9 mouse cellular contexts compared by ENCODE assay signal in the genomic region with DNA sequence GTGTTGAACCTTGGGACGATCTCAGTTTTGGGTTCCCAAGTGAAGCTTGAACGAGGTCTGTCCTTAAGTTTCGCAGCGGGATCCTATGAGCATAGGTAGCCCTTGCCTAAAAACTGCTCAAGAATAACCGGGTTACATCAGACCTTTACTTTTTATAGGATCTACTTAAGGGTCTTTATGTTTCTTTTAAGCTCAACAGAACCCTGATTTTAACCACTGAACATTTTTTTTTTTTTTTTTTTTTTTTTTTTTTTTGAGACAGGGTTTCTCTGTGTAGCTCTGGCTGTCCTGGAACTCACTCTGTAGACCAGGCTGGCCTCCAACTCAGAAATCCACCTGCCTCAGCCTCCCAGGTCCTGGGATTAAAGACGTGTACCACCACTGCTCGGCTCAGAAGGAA. TPM values are rescaled to one million over a fixed set of nuclear protein-coding genes. Genes with fewer than 3 reads are reported as not detected.
DNase-seq lines count a peak whose midpoint lies in the region; ATAC-seq and TF ChIP-seq lines count a peak whose summit lies in the region.
"Not testable (repeated sequence)": the region's sequence is repeated elsewhere in the genome, so short reads cannot be mapped to it uniquely, and the experiment has no call there.
"Had no signal": no experiment of that assay in that cellular context is flagged by ENCODE, and none has a peak within 500 bp of the region (broad histone marks: within the 10 kb centered on the region; RNA-seq: fewer than 3 reads in every experiment).

No protein-coding gene starts in this region.

- intact Hi-C loops in gastrocnemius, adult 2 months (cut with DNase I): loop anchor here (10.0 kb wide), 1 partner anchor 429 kb away; the partner anchor contains the start of gene Cox6a2

- not testable (repeated sequence) for H3K9me3 ChIP-seq in ES-Bruce4 (replicated peaks; ENCODE audit: control insufficient read depth, insufficient read depth, low read length, poor library complexity, severe bottlenecking); embryonic facial prominence, embryonic 13.5 days; hindbrain, embryonic 13.5 days; kidney, postnatal 0 days (replicated peaks; ENCODE audit: low read length); liver, embryonic 14.5 days (ENCODE audit: control insufficient read depth, low read length); midbrain, embryonic 12.5 days

- peaks cover 16% of the 10 kb centered on the region for H3K36me3 ChIP-seq in ES-Bruce4 (ENCODE audit: control insufficient read depth, insufficient read depth, low read length, poor library complexity, severe bottlenecking)
- H3K36me3 ChIP-seq in embryonic facial prominence, embryonic 13.5 days: peaks cover 21% of the 10 kb centered on the region
- peaks cover 19% of the 10 kb centered on the region for H3K36me3 ChIP-seq in hindbrain, embryonic 13.5 days
- H3K36me3 ChIP-seq in kidney, postnatal 0 days (ENCODE audit: insufficient read depth, low read length): peaks cover 15% of the 10 kb centered on the region
- peaks cover 17% of the 10 kb centered on the region for H3K36me3 ChIP-seq in liver, embryonic 14.5 days (replicated peaks; ENCODE audit: control insufficient read depth, insufficient read depth, low read depth)
- peaks cover 25% of the 10 kb centered on the region for H3K36me3 ChIP-seq in midbrain, embryonic 12.5 days
- not testable (repeated sequence) for H3K36me3 ChIP-seq in small intestine, adult 2 months (ENCODE audit: control insufficient read depth, insufficient read depth, low read length)

- DNase-seq in gastrocnemius, adult 2 months; kidney, postnatal 0 days (ENCODE audit: low spot score); liver, embryonic 14.5 days (ENCODE audit: low read depth in 3 of 3, low spot score in 3 of 3): not testable (repeated sequence)

- not testable (repeated sequence) for H3K27me3 ChIP-seq in ES-Bruce4 (ENCODE audit: control insufficient read depth, insufficient read depth, low read length, poor library complexity, severe bottlenecking); embryonic facial prominence, embryonic 13.5 days; hindbrain, embryonic 13.5 days; kidney, postnatal 0 days (ENCODE audit: insufficient read depth, low read length); liver, embryonic 14.5 days (ENCODE audit: control insufficient read depth, insufficient read depth, low read length); midbrain, embryonic 12.5 days; small intestine, adult 2 months (ENCODE audit: control insufficient read depth, insufficient read depth, low read length)

- H3K27ac ChIP-seq in ES-Bruce4 (ENCODE audit: insufficient read depth, low read length): peak overlapping the region; percentile 92
- H3K27ac ChIP-seq in embryonic facial prominence, embryonic 13.5 days: peak overlapping the region; percentile 98
- H3K27ac ChIP-seq in gastrocnemius, adult 2 months: peak overlapping the region; percentile 100
- peak overlapping the region; percentile 98 for H3K27ac ChIP-seq in hindbrain, embryonic 13.5 days
- H3K27ac ChIP-seq in kidney, postnatal 0 days: peak overlapping the region; percentile 98; the same call in 1 of the 2 replicates
- 0 out of 2 replicates have a peak overlapping the region, but pooled peaks have one; percentile 76 for H3K27ac ChIP-seq in liver, embryonic 14.5 days
- peak overlapping the region; percentile 97 for H3K27ac ChIP-seq in midbrain, embryonic 12.5 days (replicated peaks)
- H3K27ac ChIP-seq in small intestine, adult 2 months (ENCODE audit: insufficient read depth, low read depth, low read length): not testable (repeated sequence)

- H3K4me2 ChIP-seq in embryonic facial prominence, embryonic 13.5 days: peak overlapping the region; percentile 89
- peak overlapping the region; percentile 82 for H3K4me2 ChIP-seq in hindbrain, embryonic 13.5 days
- H3K4me2 ChIP-seq in kidney, postnatal 0 days (ENCODE audit: low read length): peak overlapping the region; percentile 84
- H3K4me2 ChIP-seq in liver, embryonic 14.5 days (ENCODE audit: low read depth): peak overlapping the region; percentile 92
- peak overlapping the region; percentile 80 for H3K4me2 ChIP-seq in midbrain, embryonic 12.5 days (replicated peaks)

- H3K4me1 ChIP-seq in ES-Bruce4 (ENCODE audit: control insufficient read depth, insufficient read depth, low read length); kidney, postnatal 0 days (replicated peaks; ENCODE audit: insufficient read depth, low read length); small intestine, adult 2 months (ENCODE audit: control insufficient read depth, insufficient read depth, insufficient read length, low read length): not testable (repeated sequence)
- peaks cover 27% of the 10 kb centered on the region for H3K4me1 ChIP-seq in embryonic facial prominence, embryonic 13.5 days
- H3K4me1 ChIP-seq in hindbrain, embryonic 13.5 days (replicated peaks): peaks cover 21% of the 10 kb centered on the region
- peaks cover 11 to 23% of the 10 kb centered on the region in 2 experiments for H3K4me1 ChIP-seq in liver, embryonic 14.5 days (replicated peaks; ENCODE audit: control insufficient read depth in 2 of 2, insufficient read depth in 2 of 2, low read length in 1 of 2)
- peaks cover 19% of the 10 kb centered on the region for H3K4me1 ChIP-seq in midbrain, embryonic 12.5 days

- not testable (repeated sequence) for TF ChIP-seq POLR2A in ES-Bruce4 (IDR thresholded peaks at IDR 0.05; ENCODE audit: insufficient read depth, low read length); small intestine, adult 2 months (IDR thresholded peaks at IDR 0.05; ENCODE audit: low read depth, low read length)

- peak overlapping the region; percentile 96 for H3K9ac ChIP-seq in ES-Bruce4 (ENCODE audit: low read depth, poor library complexity, severe bottlenecking)
- H3K9ac ChIP-seq in embryonic facial prominence, embryonic 13.5 days: peak overlapping the region; percentile 92
- peak overlapping the region; percentile 91 for H3K9ac ChIP-seq in hindbrain, embryonic 13.5 days
- peak overlapping the region; percentile 94; the same call in 1 of the 2 replicates for H3K9ac ChIP-seq in kidney, postnatal 0 days (ENCODE audit: low read depth, low read length)
- peak overlapping the region; percentile 94 for H3K9ac ChIP-seq in liver, embryonic 14.5 days (replicated peaks)
- peak overlapping the region; percentile 95 for H3K9ac ChIP-seq in midbrain, embryonic 12.5 days (replicated peaks)

- H3K4me3 ChIP-seq in ES-Bruce4 (ENCODE audit: low read depth, low read length): peak overlapping the region; percentile 87
- H3K4me3 ChIP-seq in embryonic facial prominence, embryonic 13.5 days: peak overlapping the region; percentile 80
- peak overlapping the region; percentile 83 for H3K4me3 ChIP-seq in gastrocnemius, adult 2 months
- peak overlapping the region; percentile 84 for H3K4me3 ChIP-seq in hindbrain, embryonic 13.5 days
- peak overlapping the region; percentile 90 for H3K4me3 ChIP-seq in kidney, postnatal 0 days (replicated peaks; ENCODE audit: low read depth, low read length)
- H3K4me3 ChIP-seq in liver, embryonic 14.5 days (ENCODE audit: insufficient read depth in 1 of 2, low read depth in 2 of 2, low read length in 2 of 2): peak overlapping the region; percentile 79 to 99
- peak overlapping the region; percentile 99 for H3K4me3 ChIP-seq in midbrain, embryonic 12.5 days
- H3K4me3 ChIP-seq in small intestine, adult 2 months (ENCODE audit: low read depth, low read length): peak overlapping the region; percentile 97; the same call in 1 of the 2 replicates

- not testable (repeated sequence) for TF ChIP-seq EP300 in ES-Bruce4 (IDR thresholded peaks at IDR 0.05; ENCODE audit: insufficient read depth, low read depth, low read length); liver, embryonic 14.5 days (IDR thresholded peaks at IDR 0.05; ENCODE audit: low read depth)

- ATAC-seq in embryonic facial prominence, embryonic 13.5 days (ENCODE audit: insufficient number of reproducible peaks, insufficient read depth, low FRiP score, low TSS enrichment, low read depth); hindbrain, embryonic 13.5 days (ENCODE audit: low FRiP score); kidney, postnatal 0 days (replicated peaks; ENCODE audit: low FRiP score, low read depth); liver, embryonic 14.5 days (ENCODE audit: insufficient read depth); midbrain, embryonic 12.5 days (ENCODE audit: low FRiP score, low read depth): not testable (repeated sequence)

- TF ChIP-seq CTCF in ES-Bruce4 (IDR thresholded peaks at IDR 0.05; ENCODE audit: low read depth, low read length); gastrocnemius, adult 2 months (IDR thresholded peaks at IDR 0.05); kidney, postnatal 0 days (IDR thresholded peaks at IDR 0.05; ENCODE audit: low read depth); liver, embryonic 14.5 days (IDR thresholded peaks at IDR 0.05; ENCODE audit: low read depth); small intestine, adult 2 months (IDR thresholded peaks at IDR 0.05; ENCODE audit: extremely low read depth, insufficient read length, insufficient replicate concordance, low read depth, low read length): not testable (repeated sequence)

- WGBS in embryonic facial prominence, embryonic 13.5 days: 69% methylated on average over 7 of the region's 7 CpGs
- WGBS in hindbrain, embryonic 13.5 days: 81% methylated on average over 7 of the region's 7 CpGs
- WGBS in kidney, postnatal 0 days: 67% methylated on average over 7 of the region's 7 CpGs
- WGBS in liver, embryonic 14.5 days (ENCODE audit: insufficient replicate concordance): 67% methylated on average over 7 of the region's 7 CpGs
- WGBS in midbrain, embryonic 12.5 days: 76% methylated on average over 7 of the region's 7 CpGs
- 68% methylated on average over 7 of the region's 7 CpGs for WGBS in small intestine, adult 2 months

RNA-seq across cellular contexts. Expression of gene Setd1a, which starts 0.6 kb away (rescaled TPM):
- 49.1 and 51.7 TPM in 2 replicates for polyA plus RNA-seq in ES-Bruce4 (2011; ENCODE audit: insufficient read depth, insufficient read length, low read depth, missing spikeins)
- 27.0 and 33.2 TPM in 2 replicates for polyA plus RNA-seq in embryonic facial prominence, embryonic 13.5 days (2015; fragmentation: Nextera tagmentation; extraction: Ambion mirVana)
- total RNA-seq in gastrocnemius, adult 2 months (2021): 10 to 100 TPM; 15.3 to 20.8 TPM
- 17.8 and 20.9 TPM in 2 replicates for polyA plus RNA-seq in hindbrain, embryonic 13.5 days (2015; fragmentation: Nextera tagmentation; extraction: Ambion mirVana)
- polyA plus RNA-seq in kidney, postnatal 0 days (2015; fragmentation: Nextera tagmentation; extraction: Ambion mirVana): 15.6 and 17.9 TPM in 2 replicates
- polyA plus RNA-seq in liver, embryonic 14.5 days (2012; rRNA removed): 5.7 TPM in 2 replicates
- polyA plus RNA-seq in liver, embryonic 14.5 days (2014; fragmentation: Nextera tagmentation; extraction: Ambion mirVana): 10.5 and 12.3 TPM in 2 replicates
- 22.9 and 23.7 TPM in 2 replicates for polyA plus RNA-seq in midbrain, embryonic 12.5 days (2016; fragmentation: Nextera tagmentation; extraction: Ambion mirVana)
- 5.2 and 9.2 TPM in 2 replicates for polyA plus RNA-seq in small intestine, adult 2 months (2012; rRNA removed)

RNA-seq across cellular contexts. Expression of gene Orai3, which starts 6.2 kb away (rescaled TPM):
- polyA plus RNA-seq in ES-Bruce4 (2011; ENCODE audit: insufficient read depth, insufficient read length, low read depth, missing spikeins): 20.2 and 23.2 TPM in 2 replicates
- 16.4 and 19.0 TPM in 2 replicates for polyA plus RNA-seq in embryonic facial prominence, embryonic 13.5 days (2015; fragmentation: Nextera tagmentation; extraction: Ambion mirVana)
- total RNA-seq in gastrocnemius, adult 2 months (2021): 10 to 100 TPM; 10.1 to 11.7 TPM
- polyA plus RNA-seq in hindbrain, embryonic 13.5 days (2015; fragmentation: Nextera tagmentation; extraction: Ambion mirVana): 8.0 and 9.1 TPM in 2 replicates
- 27.2 and 30.1 TPM in 2 replicates for polyA plus RNA-seq in kidney, postnatal 0 days (2015; fragmentation: Nextera tagmentation; extraction: Ambion mirVana)
- polyA plus RNA-seq in liver, embryonic 14.5 days (2012; rRNA removed): 6.9 and 7.2 TPM in 2 replicates
- 3.9 and 4.9 TPM in 2 replicates for polyA plus RNA-seq in liver, embryonic 14.5 days (2014; fragmentation: Nextera tagmentation; extraction: Ambion mirVana)
- 6.2 and 8.1 TPM in 2 replicates for polyA plus RNA-seq in midbrain, embryonic 12.5 days (2016; fragmentation: Nextera tagmentation; extraction: Ambion mirVana)
- polyA plus RNA-seq in small intestine, adult 2 months (2012; rRNA removed): 17.9 and 21.3 TPM in 2 replicates

RNA-seq across cellular contexts. Expression of gene Gm49388, which starts 9.6 kb away (rescaled TPM):
- not detected in 2 replicates for polyA plus RNA-seq in ES-Bruce4 (2011; ENCODE audit: insufficient read depth, insufficient read length, low read depth, missing spikeins)
- not detected in 2 replicates for polyA plus RNA-seq in embryonic facial prominence, embryonic 13.5 days (2015; fragmentation: Nextera tagmentation; extraction: Ambion mirVana)
- total RNA-seq in gastrocnemius, adult 2 months (2021): 1 to 10 TPM; 1.9 to 2.1 TPM
- polyA plus RNA-seq in hindbrain, embryonic 13.5 days (2015; fragmentation: Nextera tagmentation; extraction: Ambion mirVana): not detected in 2 replicates
- not detected in 2 replicates for polyA plus RNA-seq in kidney, postnatal 0 days (2015; fragmentation: Nextera tagmentation; extraction: Ambion mirVana)
- polyA plus RNA-seq in liver, embryonic 14.5 days (2012; rRNA removed): 1.2 TPM in 1 of 2 replicates, not detected in the other
- polyA plus RNA-seq in liver, embryonic 14.5 days (2014; fragmentation: Nextera tagmentation; extraction: Ambion mirVana): not detected in 2 replicates
- not detected in 2 replicates for polyA plus RNA-seq in midbrain, embryonic 12.5 days (2016; fragmentation: Nextera tagmentation; extraction: Ambion mirVana)
- 0.39 TPM in 1 of 2 replicates, not detected in the other for polyA plus RNA-seq in small intestine, adult 2 months (2012; rRNA removed)
- polyA plus RNA-seq: thymus, postnatal 0 days had no signal

RNA-seq across cellular contexts. Expression of gene Hsd3b7, which starts 24.6 kb away (rescaled TPM):
- 7.9 and 11.2 TPM in 2 replicates for polyA plus RNA-seq in ES-Bruce4 (2011; ENCODE audit: insufficient read depth, insufficient read length, low read depth, missing spikeins)
- 15.0 and 15.2 TPM in 2 replicates for polyA plus RNA-seq in embryonic facial prominence, embryonic 13.5 days (2015; fragmentation: Nextera tagmentation; extraction: Ambion mirVana)
- 1 to 10 TPM; 4.7 to 6.2 TPM for total RNA-seq in gastrocnemius, adult 2 months (2021)
- 9.6 TPM in 2 replicates for polyA plus RNA-seq in hindbrain, embryonic 13.5 days (2015; fragmentation: Nextera tagmentation; extraction: Ambion mirVana)
- 28.3 and 28.8 TPM in 2 replicates for polyA plus RNA-seq in kidney, postnatal 0 days (2015; fragmentation: Nextera tagmentation; extraction: Ambion mirVana)
- polyA plus RNA-seq in liver, embryonic 14.5 days (2012; rRNA removed): 44.8 and 45.5 TPM in 2 replicates
- polyA plus RNA-seq in liver, embryonic 14.5 days (2014; fragmentation: Nextera tagmentation; extraction: Ambion mirVana): 44.8 and 45.5 TPM in 2 replicates
- polyA plus RNA-seq in midbrain, embryonic 12.5 days (2016; fragmentation: Nextera tagmentation; extraction: Ambion mirVana): 8.1 and 8.3 TPM in 2 replicates
- polyA plus RNA-seq in small intestine, adult 2 months (2012; rRNA removed): 31.3 and 45.7 TPM in 2 replicates

RNA-seq across cellular contexts. Expression of gene Fbxl19, which starts 31.5 kb away (rescaled TPM):
- polyA plus RNA-seq in ES-Bruce4 (2011; ENCODE audit: insufficient read depth, insufficient read length, low read depth, missing spikeins): 55.1 and 58.3 TPM in 2 replicates
- 7.5 and 8.7 TPM in 2 replicates for polyA plus RNA-seq in embryonic facial prominence, embryonic 13.5 days (2015; fragmentation: Nextera tagmentation; extraction: Ambion mirVana)
- 1 to 10 TPM; 1.2 to 2.0 TPM for total RNA-seq in gastrocnemius, adult 2 months (2021)
- 9.0 and 9.3 TPM in 2 replicates for polyA plus RNA-seq in hindbrain, embryonic 13.5 days (2015; fragmentation: Nextera tagmentation; extraction: Ambion mirVana)
- 2.8 and 3.5 TPM in 2 replicates for polyA plus RNA-seq in kidney, postnatal 0 days (2015; fragmentation: Nextera tagmentation; extraction: Ambion mirVana)
- 10.8 and 11.3 TPM in 2 replicates for polyA plus RNA-seq in liver, embryonic 14.5 days (2012; rRNA removed)
- 0.85 and 1.1 TPM in 2 replicates for polyA plus RNA-seq in liver, embryonic 14.5 days (2014; fragmentation: Nextera tagmentation; extraction: Ambion mirVana)
- 10.7 and 11.1 TPM in 2 replicates for polyA plus RNA-seq in midbrain, embryonic 12.5 days (2016; fragmentation: Nextera tagmentation; extraction: Ambion mirVana)
- polyA plus RNA-seq in small intestine, adult 2 months (2012; rRNA removed): 23.2 and 53.0 TPM in 2 replicates
